In genomic region chr3:27573458-27573857, GRCm38 (mm10) we compare ENCODE assay signal across 13 mouse cellular contexts.
A peak's percentile ranks its signal among the peaks of the same experiment; 100 is the strongest.
DNase-seq lines count a peak whose midpoint lies in the region; ATAC-seq and TF ChIP-seq lines count a peak whose summit lies in the region.
"Had no signal": no experiment of that assay in that cellular context is flagged by ENCODE, and none has a peak within 500 bp of the region (broad histone marks: within the 10 kb centered on the region; RNA-seq: fewer than 3 reads in every experiment).

No protein-coding gene starts in this region.

- no peak for DNase-seq in lung, postnatal 25 days (ENCODE audit: low spot score)
- DNase-seq in lung, postnatal 0 days (ENCODE audit: low spot score): peak; percentile 58
- DNase-seq in spleen, adult 12 weeks (ENCODE audit: low spot score): no peak
- DNase-seq in gastrocnemius, postnatal 36 days: no peak
- DNase-seq: adrenal gland, postnatal 10 days; heart, adult 2 months; right cerebral cortex, postnatal 4 days; thymus, postnatal 4 days had no signal

- WGBS in lung, embryonic 15.5 days: 36% methylated on average over 11 of the region's 11 CpGs
- 27% methylated on average over 11 of the region's 11 CpGs for WGBS in forebrain, embryonic 13.5 days
- 37% methylated on average over 11 of the region's 11 CpGs for WGBS in lung, postnatal 0 days
- 40% methylated on average over 11 of the region's 11 CpGs for WGBS in stomach, embryonic 15.5 days

- H3K9me3 ChIP-seq in lung, embryonic 15.5 days: no peaks in the 10 kb centered on the region
- no peaks in the 10 kb centered on the region for H3K9me3 ChIP-seq in forebrain, embryonic 13.5 days (replicated peaks)
- H3K9me3 ChIP-seq in lung, postnatal 0 days (ENCODE audit: low read length): no peaks in the 10 kb centered on the region
- no peaks in the 10 kb centered on the region for H3K9me3 ChIP-seq in stomach, embryonic 15.5 days
- H3K9me3 ChIP-seq: liver, embryonic 12.5 days had no signal

- peak overlapping the region; percentile 73 for H3K27ac ChIP-seq in lung, embryonic 15.5 days
- peak overlapping the region; percentile 2; the same call in 1 of the 2 replicates for H3K27ac ChIP-seq in forebrain, embryonic 13.5 days
- H3K27ac ChIP-seq in lung, postnatal 0 days (ENCODE audit: low read length): no peak overlapping the region
- H3K27ac ChIP-seq in stomach, embryonic 15.5 days: peak overlapping the region; percentile 67
- H3K27ac ChIP-seq: heart, adult 2 months; liver, embryonic 12.5 days had no signal

- intact Hi-C loops in gastrocnemius, postnatal 36 days (cut with DNase I): loop anchor here (5.0 kb wide), 1 partner anchor 139 kb away; the partner anchor contains the start of gene Fndc3b

- H3K9ac ChIP-seq in lung, embryonic 15.5 days: no peak overlapping the region
- no peak overlapping the region for H3K9ac ChIP-seq in forebrain, embryonic 13.5 days
- H3K9ac ChIP-seq in lung, postnatal 0 days (replicated peaks; ENCODE audit: low read depth): no peak overlapping the region
- H3K9ac ChIP-seq in stomach, embryonic 15.5 days: no peak overlapping the region
- H3K9ac ChIP-seq: liver, embryonic 12.5 days had no signal

- no peak for TF ChIP-seq EP300 in lung, postnatal 0 days (IDR thresholded peaks at IDR 0.05)

- TF ChIP-seq CTCF in lung, postnatal 0 days (IDR thresholded peaks at IDR 0.05): no peak

- peaks cover 40% of the 10 kb centered on the region for H3K4me1 ChIP-seq in lung, embryonic 15.5 days
- peaks cover 18% of the 10 kb centered on the region for H3K4me1 ChIP-seq in forebrain, embryonic 13.5 days
- H3K4me1 ChIP-seq in lung, postnatal 0 days (ENCODE audit: insufficient read depth, low read depth, low read length): peaks cover 4% of the 10 kb centered on the region; the same call in 1 of the 2 replicates
- peaks cover 22% of the 10 kb centered on the region for H3K4me1 ChIP-seq in stomach, embryonic 15.5 days

- no peak overlapping the region for H3K4me2 ChIP-seq in lung, embryonic 15.5 days
- H3K4me2 ChIP-seq in forebrain, embryonic 13.5 days: peak overlapping the region; percentile 8
- no peak overlapping the region for H3K4me2 ChIP-seq in lung, postnatal 0 days (replicated peaks; ENCODE audit: low read depth, low read length)
- peak overlapping the region; percentile 29 for H3K4me2 ChIP-seq in stomach, embryonic 15.5 days
- H3K4me2 ChIP-seq: liver, embryonic 12.5 days had no signal

- no peaks in the 10 kb centered on the region for H3K36me3 ChIP-seq in lung, embryonic 15.5 days
- no peaks in the 10 kb centered on the region for H3K36me3 ChIP-seq in forebrain, embryonic 13.5 days (ENCODE audit: poor library complexity, severe bottlenecking)
- H3K36me3 ChIP-seq in lung, postnatal 0 days (ENCODE audit: insufficient read depth, low read length): no peaks in the 10 kb centered on the region
- no peaks in the 10 kb centered on the region for H3K36me3 ChIP-seq in stomach, embryonic 15.5 days
- H3K36me3 ChIP-seq: liver, embryonic 12.5 days had no signal

- ATAC-seq in lung, embryonic 15.5 days (ENCODE audit: borderline replicate concordance, extremely low read depth, low FRiP score, low TSS enrichment): no peak; the same call in 1 of the 2 replicates
- peak; percentile 61; the same call in 1 of the 2 replicates for ATAC-seq in forebrain, embryonic 13.5 days
- ATAC-seq in lung, postnatal 0 days: peak; percentile 57
- peak; percentile 41 for ATAC-seq in stomach, embryonic 15.5 days (ENCODE audit: insufficient read depth, low FRiP score, low read depth)
- no peak for ATAC-seq in monocyte, adult 5-6 weeks (replicated peaks; ENCODE audit: insufficient number of reproducible peaks, low FRiP score, low TSS enrichment, poor library complexity, severe bottlenecking)
- ATAC-seq: liver, embryonic 12.5 days had no signal

- H3K4me3 ChIP-seq in lung, embryonic 15.5 days: no peak overlapping the region
- H3K4me3 ChIP-seq in forebrain, embryonic 13.5 days: no peak overlapping the region
- no peak overlapping the region for H3K4me3 ChIP-seq in lung, postnatal 0 days (ENCODE audit: low read depth, low read length)
- H3K4me3 ChIP-seq in stomach, embryonic 15.5 days (replicated peaks): no peak overlapping the region
- H3K4me3 ChIP-seq: heart, adult 2 months; liver, embryonic 12.5 days had no signal

- H3K27me3 ChIP-seq in lung, embryonic 15.5 days: no peaks in the 10 kb centered on the region
- H3K27me3 ChIP-seq in forebrain, embryonic 13.5 days: no peaks in the 10 kb centered on the region
- no peaks in the 10 kb centered on the region for H3K27me3 ChIP-seq in lung, postnatal 0 days (replicated peaks; ENCODE audit: insufficient read depth, low read length)
- no peaks in the 10 kb centered on the region for H3K27me3 ChIP-seq in stomach, embryonic 15.5 days (replicated peaks)
- H3K27me3 ChIP-seq: liver, embryonic 12.5 days had no signal

Comparison
In these comparisons a context has a peak if more than half of its experiments do, and no peak if none do; other contexts are left out.
1. ATAC-seq: peak in forebrain, embryonic 13.5 days (single experiment), lung, postnatal 0 days (single experiment) and stomach, embryonic 15.5 days (single experiment); none in lung, embryonic 15.5 days (single experiment) and monocyte, adult 5-6 weeks (single experiment).
2. H3K4me2 ChIP-seq: peak in forebrain, embryonic 13.5 days (single experiment) and stomach, embryonic 15.5 days (single experiment); none in lung, embryonic 15.5 days (single experiment) and lung, postnatal 0 days (single experiment).